ENCODE assay signal across 22 mouse cellular contexts in the genomic region with DNA sequence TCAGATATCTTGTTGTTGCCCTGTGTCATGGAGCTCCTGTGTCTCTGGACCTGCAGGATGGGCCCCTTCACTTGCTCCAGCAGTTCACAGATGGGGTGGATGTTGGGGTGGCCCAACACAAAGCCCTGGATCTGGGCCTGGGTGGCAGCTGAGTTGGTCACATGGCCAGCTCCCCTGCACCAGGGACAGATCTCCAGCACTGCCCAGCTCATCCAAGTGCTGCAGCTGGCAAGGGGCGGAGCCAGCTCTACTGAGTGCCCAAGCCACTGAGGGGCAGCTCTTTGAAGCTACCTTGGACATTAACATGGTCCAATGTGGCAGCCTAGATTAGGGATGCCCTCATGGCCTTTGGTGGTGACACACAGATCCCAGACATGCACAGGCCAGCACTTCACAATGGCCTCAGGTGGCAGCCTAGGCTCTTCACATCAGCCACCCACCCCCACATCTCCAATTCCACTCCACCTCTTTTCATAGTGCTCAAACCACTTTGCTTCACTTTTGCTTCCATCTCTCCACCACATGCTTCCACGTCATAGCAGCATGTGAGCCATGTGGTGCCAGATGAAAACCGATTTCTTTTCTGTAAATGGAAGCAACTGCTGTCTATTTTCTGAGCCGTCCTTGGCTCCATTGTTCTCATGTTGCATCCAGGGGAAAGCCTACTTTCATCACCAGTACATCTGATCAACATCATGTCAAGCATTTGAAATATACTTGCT. TPM values are rescaled to one million over a fixed set of nuclear protein-coding genes. Genes with fewer than 3 reads are reported as not detected.
A peak's percentile ranks its signal among the peaks of the same experiment; 100 is the strongest.
DNase-seq lines count a peak whose midpoint lies in the region; ATAC-seq and TF ChIP-seq lines count a peak whose summit lies in the region.
"Had no signal": no experiment of that assay in that cellular context is flagged by ENCODE, and none has a peak within 500 bp of the region (broad histone marks: within the 10 kb centered on the region; RNA-seq: fewer than 3 reads in every experiment).

No protein-coding gene starts in this region.

- no peak overlapping the region for H3K4me2 ChIP-seq in kidney, embryonic 15.5 days
- H3K4me2 ChIP-seq in kidney, embryonic 14.5 days (replicated peaks; ENCODE audit: low read depth, low read length): no peak overlapping the region
- no peak overlapping the region for H3K4me2 ChIP-seq in midbrain, embryonic 11.5 days
- H3K4me2 ChIP-seq: embryonic facial prominence, embryonic 13.5 days; heart, embryonic 12.5 days; hindbrain, embryonic 14.5 days; liver, embryonic 15.5 days had no signal

- H3K27me3 ChIP-seq in kidney, embryonic 15.5 days: no peaks in the 10 kb centered on the region
- H3K27me3 ChIP-seq in kidney, embryonic 14.5 days (ENCODE audit: control insufficient read depth, insufficient read depth, low read length): no peaks in the 10 kb centered on the region
- H3K27me3 ChIP-seq in spleen, adult 2 months (ENCODE audit: control insufficient read depth, insufficient read depth, low read length): no peaks in the 10 kb centered on the region
- no peaks in the 10 kb centered on the region for H3K27me3 ChIP-seq in midbrain, embryonic 11.5 days (ENCODE audit: control insufficient read depth, insufficient read depth, low read length)
- H3K27me3 ChIP-seq: embryonic facial prominence, embryonic 13.5 days; heart, embryonic 12.5 days; liver, embryonic 15.5 days had no signal

- no peaks in the 10 kb centered on the region for H3K4me1 ChIP-seq in kidney, embryonic 15.5 days
- no peaks in the 10 kb centered on the region for H3K4me1 ChIP-seq in kidney, embryonic 14.5 days (ENCODE audit: control insufficient read depth, insufficient read depth, low read length)
- peaks cover 55% of the 10 kb centered on the region for H3K4me1 ChIP-seq in spleen, adult 2 months (ENCODE audit: control insufficient read depth, insufficient read depth, insufficient read length)
- no peaks in the 10 kb centered on the region for H3K4me1 ChIP-seq in midbrain, embryonic 11.5 days (ENCODE audit: control insufficient read depth, insufficient read depth, low read length)
- H3K4me1 ChIP-seq: embryonic facial prominence, embryonic 13.5 days had no signal

- no peaks in the 10 kb centered on the region for H3K36me3 ChIP-seq in kidney, embryonic 15.5 days
- H3K36me3 ChIP-seq in kidney, embryonic 14.5 days (ENCODE audit: control insufficient read depth, insufficient read depth, low read length): no peaks in the 10 kb centered on the region
- peaks cover 5% of the 10 kb centered on the region for H3K36me3 ChIP-seq in spleen, adult 2 months (ENCODE audit: control insufficient read depth, insufficient read depth, low read length)
- no peaks in the 10 kb centered on the region for H3K36me3 ChIP-seq in midbrain, embryonic 11.5 days (ENCODE audit: control insufficient read depth, insufficient read depth, low read length)
- H3K36me3 ChIP-seq: embryonic facial prominence, embryonic 13.5 days; heart, embryonic 12.5 days; liver, embryonic 15.5 days had no signal

- no peak for TF ChIP-seq POLR2A in spleen, adult 2 months (IDR thresholded peaks at IDR 0.05; ENCODE audit: low read depth, low read length)

- no peak for TF ChIP-seq CTCF in spleen, adult 2 months (IDR thresholded peaks at IDR 0.05; ENCODE audit: extremely low read depth, insufficient read depth, insufficient read length, insufficient replicate concordance)

- no peak for ATAC-seq in CD4-positive, CD25-positive, alpha-beta regulatory T cell, adult 4 months
- ATAC-seq in kidney, embryonic 15.5 days (replicated peaks; ENCODE audit: low FRiP score): 0 out of 2 replicates have a peak, but pooled peaks have one; percentile 18
- no peak for ATAC-seq in kidney, embryonic 14.5 days (ENCODE audit: low FRiP score, low TSS enrichment)
- ATAC-seq in midbrain, embryonic 11.5 days (ENCODE audit: low FRiP score): no peak
- ATAC-seq: forebrain, embryonic 14.5 days; midbrain, embryonic 16.5 days had no signal

- no peak overlapping the region for H3K9ac ChIP-seq in kidney, embryonic 15.5 days
- no peak overlapping the region for H3K9ac ChIP-seq in kidney, embryonic 14.5 days (ENCODE audit: low read depth, low read length)
- no peak overlapping the region for H3K9ac ChIP-seq in midbrain, embryonic 11.5 days (ENCODE audit: low read length)
- H3K9ac ChIP-seq: embryonic facial prominence, embryonic 13.5 days; heart, embryonic 12.5 days; hindbrain, embryonic 14.5 days; liver, embryonic 15.5 days had no signal

- WGBS in kidney, embryonic 15.5 days: 87% methylated on average over 4 of the region's 4 CpGs
- whole genome bisulfite sequencing in kidney, embryonic 14.5 days: 86% methylated on average over 4 of the region's 4 CpGs
- 74% methylated on average over 4 of the region's 4 CpGs for WGBS in spleen, adult 2 months
- WGBS in midbrain, embryonic 11.5 days: 80% methylated on average over 4 of the region's 4 CpGs

- DNase-seq in CD4-positive, CD25-positive, alpha-beta regulatory T cell, adult 2 months (ENCODE audit: low read depth, low spot score): peak; percentile 44
- DNase-seq in spleen, adult 2 months (ENCODE audit: low read depth in 1 of 2, low spot score in 2 of 2): no peak
- no peak for DNase-seq in spleen, postnatal 14 days (ENCODE audit: low spot score in 2 of 2)
- no peak for DNase-seq in midbrain, embryonic 11.5 days (ENCODE audit: low spot score, missing footprints)
- no peak for DNase-seq in left cerebral cortex, adult 9 months (ENCODE audit: low spot score in 2 of 2)
- DNase-seq: cerebellum, postnatal 14 days; kidney, adult 18-20 months; kidney, postnatal 14 days; left cerebral cortex, postnatal 4 days; right cerebral cortex, postnatal 4 days; thymus, postnatal 14 days had no signal

- no peak overlapping the region for H3K4me3 ChIP-seq in kidney, embryonic 15.5 days (replicated peaks)
- no peak overlapping the region for H3K4me3 ChIP-seq in kidney, embryonic 14.5 days (ENCODE audit: low read length)
- no peak overlapping the region for H3K4me3 ChIP-seq in spleen, adult 2 months (ENCODE audit: extremely low read depth, insufficient read depth, insufficient read length)
- H3K4me3 ChIP-seq in midbrain, embryonic 11.5 days (ENCODE audit: low read depth, low read length): no peak overlapping the region
- H3K4me3 ChIP-seq: embryonic facial prominence, embryonic 13.5 days; heart, embryonic 12.5 days; layer of hippocampus, adult 2 months; liver, embryonic 15.5 days had no signal

- no peak overlapping the region for H3K27ac ChIP-seq in kidney, embryonic 15.5 days
- H3K27ac ChIP-seq in kidney, embryonic 14.5 days (ENCODE audit: low read depth, low read length): no peak overlapping the region
- peak overlapping the region; percentile 40; the same call in 1 of the 2 replicates for H3K27ac ChIP-seq in spleen, adult 2 months (ENCODE audit: insufficient read depth, low read length)
- H3K27ac ChIP-seq in midbrain, embryonic 11.5 days (ENCODE audit: low read depth, low read length): no peak overlapping the region
- H3K27ac ChIP-seq: embryonic facial prominence, embryonic 13.5 days; hindbrain, embryonic 14.5 days; layer of hippocampus, adult 2 months; liver, embryonic 15.5 days had no signal

- H3K9me3 ChIP-seq in kidney, embryonic 15.5 days (replicated peaks): no peaks in the 10 kb centered on the region
- H3K9me3 ChIP-seq in kidney, embryonic 14.5 days (ENCODE audit: control insufficient read depth, low read length): no peaks in the 10 kb centered on the region
- no peaks in the 10 kb centered on the region for H3K9me3 ChIP-seq in midbrain, embryonic 11.5 days (ENCODE audit: control insufficient read depth, low read length)
- H3K9me3 ChIP-seq: embryonic facial prominence, embryonic 13.5 days; heart, embryonic 12.5 days; liver, embryonic 15.5 days had no signal

RNA-seq across cellular contexts. Expression of gene Lcp1, which starts 53.3 kb away (rescaled TPM):
- 1,000 to 10,000 TPM; 1,290 to 1,712 TPM for polyA plus RNA-seq in CD4-positive, CD25-positive, alpha-beta regulatory T cell, adult 4 months (2017; shearing (Covaris generic))
- 21.1 and 21.9 TPM in 2 replicates for polyA plus RNA-seq in kidney, embryonic 15.5 days (2015; fragmentation: Nextera tagmentation; extraction: Ambion mirVana)
- polyA plus RNA-seq in kidney, embryonic 14.5 days (2014; fragmentation: Nextera tagmentation; extraction: Ambion mirVana): 11.2 and 22.3 TPM in 2 replicates
- polyA plus RNA-seq in spleen, adult 2 months (2012; rRNA removed): 62.6 and 72.9 TPM in 2 replicates
- polyA plus RNA-seq in midbrain, embryonic 11.5 days (2014; fragmentation: Nextera tagmentation; extraction: Ambion mirVana): 30.9 and 34.7 TPM in 2 replicates

RNA-seq across cellular contexts. Expression of gene Lrrc63, which starts 53.5 kb away (rescaled TPM):
- not detected for polyA plus RNA-seq in CD4-positive, CD25-positive, alpha-beta regulatory T cell, adult 4 months (2017; shearing (Covaris generic))
- not detected in 2 replicates for polyA plus RNA-seq in kidney, embryonic 15.5 days (2015; fragmentation: Nextera tagmentation; extraction: Ambion mirVana)
- polyA plus RNA-seq in kidney, embryonic 14.5 days (2014; fragmentation: Nextera tagmentation; extraction: Ambion mirVana): 0.07 TPM in 1 of 2 replicates, not detected in the other
- 0.04 TPM in 1 of 2 replicates, not detected in the other for polyA plus RNA-seq in spleen, adult 2 months (2012; rRNA removed)
- polyA plus RNA-seq in midbrain, embryonic 11.5 days (2014; fragmentation: Nextera tagmentation; extraction: Ambion mirVana): 0.08 and 0.10 TPM in 2 replicates
- polyA plus RNA-seq: embryonic facial prominence, embryonic 13.5 days; forebrain, embryonic 14.5 days; heart, embryonic 12.5 days; hindbrain, embryonic 14.5 days; liver, embryonic 15.5 days; midbrain, embryonic 16.5 days had no signal

RNA-seq across cellular contexts. Expression of gene Cpb2, which starts 57.9 kb away (rescaled TPM):
- not detected for polyA plus RNA-seq in CD4-positive, CD25-positive, alpha-beta regulatory T cell, adult 4 months (2017; shearing (Covaris generic))
- 18.4 and 19.4 TPM in 2 replicates for polyA plus RNA-seq in kidney, embryonic 15.5 days (2015; fragmentation: Nextera tagmentation; extraction: Ambion mirVana)
- 13.2 and 14.6 TPM in 2 replicates for polyA plus RNA-seq in kidney, embryonic 14.5 days (2014; fragmentation: Nextera tagmentation; extraction: Ambion mirVana)
- not detected in 2 replicates for polyA plus RNA-seq in spleen, adult 2 months (2012; rRNA removed)
- polyA plus RNA-seq in midbrain, embryonic 11.5 days (2014; fragmentation: Nextera tagmentation; extraction: Ambion mirVana): not detected in 2 replicates
- polyA plus RNA-seq: brain, embryonic 14.5 days; embryonic facial prominence, embryonic 13.5 days; forebrain, embryonic 14.5 days; midbrain, embryonic 16.5 days had no signal

Comparison
In these comparisons a context has a peak if more than half of its experiments do, and no peak if none do; other contexts are left out.
1. RNA of gene Lcp1, which starts 53.3 kb away (polyA plus RNA-seq): 1,290 to 1,712 TPM in CD4-positive, CD25-positive, alpha-beta regulatory T cell, adult 4 months; 62.6 to 72.9 TPM in spleen, adult 2 months, 30.9 to 34.7 TPM in midbrain, embryonic 11.5 days, 11.2 to 22.3 TPM in kidney, embryonic 14.5 days and 21.1 to 21.9 TPM in kidney, embryonic 15.5 days; every median in the first group is over 10 times any median in the second.
2. RNA of gene Cpb2, which starts 57.9 kb away (polyA plus RNA-seq): 18.4 to 19.4 TPM in kidney, embryonic 15.5 days and 13.2 to 14.6 TPM in kidney, embryonic 14.5 days; not detected in CD4-positive, CD25-positive, alpha-beta regulatory T cell, adult 4 months, not detected in spleen, adult 2 months and not detected in midbrain, embryonic 11.5 days; every median in the first group is over 10 times any median in the second.